Mouse (Mus musculus) spleen, adult 18-20 months (tissue): ENCODE results near the gene Serpinb6b.
"Not testable (repeated sequence)": the region's sequence is repeated elsewhere in the genome, so short reads cannot be mapped to it uniquely, and the experiment has no call there.

Experiments used
- DNase-seq, 2 experiments: peaks; one replicate each; pipeline ENCODE4 v3.0.0; 2022; ENCODE audit warnings: mixed read lengths in 2 of 2

The Serpinb6b gene

DNA sequence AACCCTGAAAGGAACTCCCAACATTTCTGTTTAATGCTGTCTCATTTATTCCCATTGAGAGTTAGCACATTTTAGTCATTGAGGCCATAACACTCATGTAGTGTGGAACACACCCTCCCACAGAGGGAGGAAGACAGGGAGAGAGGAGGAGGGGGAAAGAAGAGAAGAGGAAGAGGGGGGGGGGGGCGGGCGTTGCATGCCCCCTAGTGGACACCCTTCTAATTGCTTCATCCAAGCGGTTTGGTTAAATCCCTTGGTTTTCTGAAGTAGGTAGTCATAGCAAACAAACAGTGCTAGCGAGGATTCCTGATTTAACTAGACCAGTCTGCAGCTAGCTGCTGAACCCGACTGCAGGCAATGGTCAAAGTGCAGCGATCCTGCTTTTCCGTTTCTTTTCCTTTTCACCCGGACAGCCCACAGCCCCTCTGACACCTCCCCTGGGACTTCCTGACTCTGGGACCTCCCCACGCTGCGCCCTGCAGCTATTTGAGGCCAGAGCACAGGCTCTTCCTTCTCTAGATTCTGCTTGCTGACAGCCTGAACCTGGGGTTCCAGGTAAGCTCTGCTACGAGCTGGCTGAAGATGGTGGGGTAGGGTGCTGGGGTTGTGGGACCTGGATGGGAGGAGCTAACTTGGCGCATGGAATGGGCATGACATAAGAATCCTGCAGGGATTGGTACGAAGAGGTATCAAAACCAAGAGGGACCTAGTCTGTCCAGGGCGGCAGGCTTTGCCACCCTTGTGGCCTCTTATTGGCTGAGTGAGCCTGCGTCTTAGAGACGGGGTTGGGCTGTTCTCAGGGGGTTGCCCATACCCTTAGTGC is at the start of gene Serpinb6b:
Gene Serpinb6b, plus strand, starts transcription at position 221 of the 823 bp plus-strand sequence.
- DNase-seq = peak; percentile 41 to 52

DNA sequence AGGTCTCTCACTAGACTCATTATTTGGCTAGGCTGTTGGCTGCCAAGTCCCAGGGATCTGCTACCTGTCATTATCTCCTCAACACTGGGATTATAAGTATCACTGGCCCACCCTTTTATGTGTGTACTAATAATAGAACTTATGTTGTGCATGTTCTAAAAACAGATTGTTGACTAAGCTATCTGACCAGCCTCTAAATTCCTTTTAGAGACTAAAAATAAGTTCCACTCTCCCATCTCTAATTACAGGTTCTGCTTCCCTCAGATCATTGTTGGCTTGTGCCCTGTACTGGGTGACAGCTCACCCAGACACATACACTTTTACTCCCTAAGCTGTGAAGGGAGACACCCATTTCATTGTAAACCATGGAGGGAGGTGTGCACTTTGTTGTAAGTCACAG is 42.4 kb upstream of the Serpinb6b start:
- DNase-seq = no peak

DNA sequence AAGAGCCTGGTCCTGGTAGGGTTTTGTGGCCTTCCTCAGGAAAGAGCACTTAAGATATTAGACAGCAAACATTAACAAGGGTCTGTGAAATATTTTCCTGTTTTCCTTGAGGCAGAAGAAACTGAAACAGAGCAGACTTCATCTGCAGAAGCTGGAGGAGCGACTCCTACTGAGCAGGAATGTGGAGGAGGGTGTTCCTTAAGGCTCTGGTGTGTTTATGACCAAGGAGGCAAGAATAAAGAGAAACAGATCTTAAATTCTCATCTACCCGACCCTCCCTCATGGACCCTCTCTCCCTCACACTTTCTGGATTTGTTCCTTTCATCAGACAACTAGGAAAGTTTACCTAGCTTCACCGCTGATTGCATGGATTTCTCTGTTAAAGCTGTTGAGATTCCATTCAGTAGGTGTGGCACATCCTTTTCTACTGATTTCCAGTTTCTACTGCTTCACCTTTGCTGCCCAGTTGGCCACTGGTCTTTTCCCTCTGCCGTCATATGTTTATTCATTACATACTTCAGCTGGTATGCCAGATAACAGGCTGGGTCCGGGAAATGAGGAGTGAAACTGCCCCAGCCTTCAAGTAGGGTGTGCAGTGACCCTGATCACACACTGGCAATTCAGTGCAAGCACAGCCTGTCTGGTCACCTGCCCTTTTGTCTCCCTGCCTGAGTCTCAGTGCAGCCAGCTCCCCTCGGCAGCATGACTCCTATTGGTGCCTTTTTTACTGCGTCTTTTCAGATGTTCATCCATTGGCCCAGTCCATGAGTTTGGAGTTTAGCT is 40.2 kb upstream of the Serpinb6b start:
- no peak for DNase-seq

- DNase-seq = no peak
Observed at GRCm38 (mm10) chr13:32926661-32927060, 38.3 kb upstream of the Serpinb6b start.

GRCm38 (mm10) chr13:32927241-32927640 is 37.8 kb upstream of the Serpinb6b start:
- DNase-seq = no peak

- peak in 1 of 2 experiments; percentile 24 for DNase-seq
Observed at GRCm38 (mm10) chr13:32929107-32929750, 35.8 kb upstream of the Serpinb6b start.

GRCm38 (mm10) chr13:32934706-32935381 is 30.2 kb upstream of the Serpinb6b start:
- DNase-seq = peak; percentile 38 to 39

GRCm38 (mm10) chr13:32938275-32938674 is 26.7 kb upstream of the Serpinb6b start:
- DNase-seq = not testable (repeated sequence)

GRCm38 (mm10) chr13:32939191-32939590 is 25.8 kb upstream of the Serpinb6b start:
- not testable (repeated sequence) for DNase-seq

DNA sequence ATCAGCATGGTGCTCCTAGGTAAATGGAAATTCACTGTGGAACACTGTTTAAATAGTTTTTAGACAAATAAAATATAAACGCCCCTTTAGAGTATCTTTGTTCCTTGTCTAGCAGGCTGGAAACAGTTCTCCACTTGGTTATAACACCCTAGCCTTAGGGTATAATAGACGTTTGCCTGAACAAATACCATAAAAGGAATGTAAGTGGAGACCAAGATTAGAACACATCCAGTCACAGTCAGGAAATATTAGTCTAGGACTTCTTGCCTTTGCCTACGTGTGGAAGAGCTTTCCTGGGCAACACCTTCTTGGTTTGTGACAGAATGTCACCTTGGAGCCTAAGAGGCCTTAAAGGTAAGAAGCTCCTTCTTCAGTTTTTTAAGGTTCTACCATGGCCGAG is 8.5 kb upstream of the Serpinb6b start:
- DNase-seq = no peak

DNA sequence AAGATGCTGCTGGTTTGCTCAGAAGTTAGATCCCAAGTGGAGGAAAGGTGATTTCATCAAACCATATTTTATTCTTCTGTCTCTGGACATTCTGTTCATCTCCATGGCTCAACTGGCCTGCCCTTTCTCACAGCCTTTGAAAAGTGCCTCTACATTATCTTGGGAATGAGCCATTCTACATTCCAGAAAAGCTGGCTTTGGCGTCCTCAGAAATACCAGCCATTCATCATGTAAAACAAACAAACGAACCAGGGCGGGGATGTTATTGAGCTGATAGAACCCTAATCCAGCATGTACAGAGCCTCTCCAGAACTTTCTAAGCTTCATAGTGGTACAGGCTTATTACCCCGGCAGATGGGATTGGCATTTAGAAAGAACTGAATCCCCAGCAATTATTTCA is 7.1 kb upstream of the Serpinb6b start:
- no peak for DNase-seq

DNA sequence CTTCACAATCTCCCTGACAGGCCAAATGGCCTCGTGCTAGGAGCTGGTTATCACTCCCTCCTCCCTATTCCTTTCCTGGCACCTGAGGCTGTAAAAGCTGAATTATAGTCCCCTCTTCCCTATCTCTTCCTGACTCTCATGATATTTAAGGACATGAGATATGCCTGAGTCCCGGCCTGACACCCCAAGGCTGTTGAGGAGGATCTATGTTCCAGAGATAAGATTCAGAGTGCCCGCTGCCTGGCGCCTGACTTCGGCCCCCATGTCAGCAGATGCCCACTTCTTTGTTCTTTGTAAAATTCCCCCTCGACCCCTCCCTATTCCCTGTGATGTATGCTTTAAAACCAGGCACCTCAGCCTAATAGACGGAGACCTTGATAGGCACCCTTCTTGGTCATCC is 6.5 kb upstream of the Serpinb6b start:
- DNase-seq = not testable (repeated sequence)

- DNase-seq = no peak
Observed at GRCm38 (mm10) chr13:32963990-32964753, 837 bp upstream of the Serpinb6b start.

DNA sequence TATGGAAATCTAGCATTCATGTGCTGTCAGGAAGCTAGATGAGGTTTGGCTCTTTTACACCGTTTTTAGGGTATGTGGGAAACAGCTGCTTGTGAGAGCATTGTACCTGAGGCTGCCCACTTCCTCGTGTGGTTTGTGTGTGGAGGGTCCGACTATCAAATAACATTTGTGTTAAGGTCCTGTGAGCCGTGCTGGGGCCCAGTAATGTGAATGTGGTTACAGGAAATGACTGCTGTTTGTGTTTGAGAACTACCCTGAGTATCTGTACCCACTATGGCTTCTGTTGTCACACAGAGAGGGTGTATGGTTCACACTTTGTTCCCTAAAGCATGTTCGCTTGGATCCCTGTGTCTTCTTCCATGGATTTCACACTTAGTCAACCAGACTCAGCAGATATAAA is 1.1 kb downstream of the Serpinb6b start:
- DNase-seq = peak; percentile 36 to 43

DNA sequence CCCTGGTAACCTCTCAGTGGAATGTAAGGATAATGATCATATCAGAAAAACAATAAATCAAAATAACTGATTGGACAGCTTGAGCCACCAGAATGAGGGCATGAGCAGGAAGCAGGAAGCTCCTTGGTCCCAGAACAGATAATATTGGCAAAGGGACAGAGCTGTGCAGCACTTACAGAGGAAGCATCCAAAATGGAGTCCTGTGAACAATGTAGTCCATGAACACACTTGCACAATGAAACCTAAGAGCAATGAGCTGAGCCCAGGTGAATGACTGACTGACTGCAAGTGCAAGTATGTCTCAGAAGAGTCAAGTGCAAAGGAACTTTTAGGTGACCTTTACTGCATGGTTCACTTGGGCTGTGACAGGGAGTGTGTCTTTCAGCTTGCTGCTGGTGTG is 2.2 kb downstream of the Serpinb6b start:
- DNase-seq = no peak

DNA sequence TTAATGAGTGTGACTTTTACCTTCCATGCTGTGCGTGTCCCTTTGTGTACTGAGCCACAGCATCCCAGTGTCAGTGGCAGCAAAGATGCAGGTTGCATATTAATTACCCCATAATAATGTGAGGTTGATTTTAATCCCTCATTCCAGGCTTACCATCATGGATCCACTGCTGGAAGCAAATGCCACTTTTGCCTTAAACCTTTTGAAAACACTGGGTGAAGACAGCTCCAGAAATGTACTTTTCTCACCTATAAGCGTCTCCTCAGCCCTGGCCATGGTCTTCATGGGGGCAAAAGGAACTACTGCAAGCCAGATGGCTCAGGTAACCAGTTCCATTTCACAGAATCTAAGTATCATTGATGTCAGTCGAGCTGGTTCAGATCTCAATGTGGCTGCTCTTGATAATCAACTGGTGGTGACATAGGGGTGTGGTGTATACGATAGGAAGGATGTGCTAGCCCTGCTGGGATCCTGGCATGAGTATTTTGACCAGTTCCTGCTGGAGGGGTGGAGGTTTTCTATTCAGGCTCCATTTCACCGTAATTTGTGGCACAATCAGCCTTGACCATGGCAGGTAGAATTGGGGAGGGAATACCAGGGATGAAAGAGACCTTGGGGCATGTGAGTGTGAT is 3.5 kb downstream of the Serpinb6b start:
- no peak for DNase-seq

DNA sequence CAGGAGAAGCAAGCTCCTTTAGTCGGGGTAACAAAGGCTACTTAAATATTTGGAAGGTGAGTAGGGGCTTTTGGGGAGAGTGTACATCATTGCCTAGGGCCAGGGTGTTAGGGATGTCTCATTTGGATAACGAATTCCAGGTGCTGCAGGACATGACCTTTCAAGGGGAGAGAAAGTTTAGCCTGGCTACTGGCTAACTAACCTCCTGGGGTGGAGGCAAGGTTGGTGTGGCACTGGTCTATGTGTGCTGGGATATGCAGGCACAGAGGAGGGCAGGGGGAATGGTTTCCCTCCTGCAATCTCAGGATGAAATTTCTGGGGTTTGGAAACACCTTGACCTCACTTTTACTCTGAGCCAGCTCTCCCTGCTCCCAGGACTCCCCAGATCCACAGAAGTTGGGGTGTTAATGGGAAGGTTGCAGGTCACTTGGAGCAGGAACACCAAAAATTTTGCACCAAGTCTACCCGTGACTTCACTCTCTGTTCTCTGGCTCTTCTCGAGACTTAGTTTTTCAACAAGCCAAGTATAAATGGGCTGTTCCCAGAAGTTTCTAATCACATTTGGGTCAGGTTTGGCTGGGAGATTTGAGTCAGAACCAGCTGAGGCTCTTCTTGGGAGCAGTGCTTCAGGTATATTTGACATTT is 4.1 kb downstream of the Serpinb6b start:
- DNase-seq = no peak

DNA sequence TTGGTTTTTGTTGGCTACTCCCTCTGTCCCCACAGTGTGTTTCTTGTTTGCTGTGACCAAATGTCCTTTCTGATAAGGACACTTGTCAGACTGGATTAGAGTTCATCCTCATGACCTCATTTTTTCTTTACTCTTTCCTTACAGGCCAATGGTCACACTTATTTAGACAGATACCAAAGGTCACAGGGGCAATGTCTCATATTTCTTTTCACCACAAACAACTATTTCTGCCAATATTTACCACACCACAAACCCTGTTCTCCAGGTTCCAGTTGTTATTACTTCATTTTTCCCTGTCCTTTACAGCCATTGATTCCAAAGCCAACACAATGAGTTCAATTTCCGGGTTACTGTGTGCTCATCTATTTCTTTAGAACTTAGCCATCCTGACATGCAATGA is 4.6 kb downstream of the Serpinb6b start:
- no peak for DNase-seq

GRCm38 (mm10) chr13:32970776-32971175 is 5.8 kb downstream of the Serpinb6b start:
- no peak for DNase-seq

DNA sequence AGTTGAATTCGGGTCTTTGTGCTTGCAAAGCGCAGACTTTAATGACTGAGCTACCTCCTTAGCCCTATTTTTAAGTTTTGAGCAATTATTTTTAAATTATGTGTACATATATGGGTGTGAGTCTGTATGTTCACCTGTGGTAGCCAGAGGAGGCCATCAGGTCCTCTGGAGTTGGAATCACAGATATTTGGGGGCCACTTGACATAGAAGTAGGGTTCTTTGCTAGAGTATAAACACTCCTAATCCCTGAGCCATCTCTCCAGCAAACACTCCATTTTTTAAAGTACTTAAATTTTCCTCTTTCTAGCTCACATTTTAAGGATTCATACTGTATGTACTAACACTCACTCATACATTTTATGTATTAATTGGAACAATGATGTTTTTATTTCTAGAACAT is 9.3 kb downstream of the Serpinb6b start:
- DNase-seq = no peak

DNA sequence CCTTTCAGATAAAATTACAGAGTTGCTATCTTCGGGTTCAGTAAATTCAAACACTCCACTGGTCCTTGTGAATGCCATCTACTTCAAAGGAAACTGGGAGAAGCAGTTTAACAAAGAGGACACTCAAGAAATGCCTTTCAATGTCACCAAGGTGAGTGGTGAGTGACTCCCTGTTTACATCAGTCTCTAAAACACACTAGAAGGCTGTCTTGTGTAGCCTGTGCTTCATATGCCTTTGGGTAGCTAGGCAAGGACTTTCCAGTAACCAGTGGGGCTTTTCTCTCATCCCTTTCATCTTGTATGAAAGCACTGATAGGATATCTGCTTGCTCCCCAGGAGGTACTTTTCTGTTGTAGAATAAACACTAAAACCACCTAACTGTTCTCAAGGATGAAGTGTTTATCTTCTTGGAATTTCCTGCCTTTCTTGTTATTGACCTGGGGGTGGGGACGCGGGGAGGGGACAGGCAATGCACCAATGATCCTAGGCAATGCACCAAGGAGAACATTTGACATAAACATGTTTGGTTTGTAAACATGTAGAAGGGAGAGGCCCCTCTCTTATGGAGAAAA is 10.0 kb downstream of the Serpinb6b start:
- DNase-seq = no peak
